Mouse (Mus musculus): ENCODE results near the gene Ttyh2.
A peak's percentile ranks its signal among the peaks of the same experiment; 100 is the strongest.

The Ttyh2 gene

DNA sequence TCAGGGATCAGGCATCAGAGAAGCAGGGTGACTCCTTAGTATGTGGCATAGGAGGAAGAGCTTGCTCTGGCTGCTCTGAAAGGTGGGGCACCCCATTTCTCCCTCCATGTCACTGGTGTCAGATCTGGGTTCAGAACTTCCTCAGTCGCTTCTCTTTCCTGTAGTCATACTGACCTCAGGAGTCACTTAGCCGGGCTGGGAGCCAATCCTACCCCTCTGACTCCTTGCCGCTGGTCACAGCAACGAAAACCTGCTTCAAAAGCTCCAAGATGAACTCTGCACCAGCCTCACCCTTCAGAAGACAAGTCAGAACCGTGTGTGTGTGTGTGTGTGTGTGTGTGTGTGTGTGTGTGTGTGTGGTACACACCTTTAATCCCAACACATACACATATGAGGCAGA, 31.1 kb downstream of the Ttyh2 start:
- DNase-seq (ENCODE audit: low read depth, low spot score), result no peak

DNA sequence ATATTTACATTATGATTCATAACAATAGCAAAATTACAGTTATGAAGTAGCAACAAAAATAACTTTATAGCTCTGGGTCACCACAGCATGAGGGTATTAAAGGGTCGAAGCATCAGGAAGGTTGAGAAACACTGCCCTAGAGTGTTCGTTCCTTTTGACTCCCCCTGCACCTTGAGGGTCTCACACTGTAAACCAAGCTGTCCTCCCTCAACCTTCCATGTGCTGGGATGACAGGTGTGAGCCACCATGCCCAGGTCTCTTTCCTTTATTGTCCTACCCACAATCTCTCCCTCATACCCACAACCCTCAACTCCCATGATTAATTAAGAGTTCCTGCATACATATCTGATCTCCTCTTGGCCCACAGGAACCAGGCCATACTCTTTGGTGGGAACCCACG, 36.2 kb downstream of the Ttyh2 start:
- DNase-seq (ENCODE audit: low read depth, low spot score), result no peak

DNA sequence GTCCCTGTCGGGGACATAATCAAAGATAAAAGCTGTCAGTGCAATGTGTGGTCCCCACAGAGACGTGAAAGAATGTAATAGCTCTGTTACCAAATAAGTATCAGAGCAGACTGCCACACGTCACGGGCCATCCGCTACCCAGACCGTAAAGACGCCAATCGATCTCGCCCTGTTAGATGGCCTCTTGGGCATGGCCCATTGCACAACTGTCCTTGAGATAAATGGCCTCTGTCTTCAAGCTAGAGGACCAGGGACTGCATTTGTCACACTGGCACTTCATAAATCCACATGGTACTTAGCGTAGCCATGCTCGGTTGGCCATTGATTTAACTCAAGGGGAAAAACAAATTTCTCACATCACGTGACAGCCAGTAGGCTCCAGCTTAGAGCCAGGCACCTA, 36.6 kb downstream of the Ttyh2 start:
- DNase-seq (ENCODE audit: low read depth, low spot score), result no peak

DNA sequence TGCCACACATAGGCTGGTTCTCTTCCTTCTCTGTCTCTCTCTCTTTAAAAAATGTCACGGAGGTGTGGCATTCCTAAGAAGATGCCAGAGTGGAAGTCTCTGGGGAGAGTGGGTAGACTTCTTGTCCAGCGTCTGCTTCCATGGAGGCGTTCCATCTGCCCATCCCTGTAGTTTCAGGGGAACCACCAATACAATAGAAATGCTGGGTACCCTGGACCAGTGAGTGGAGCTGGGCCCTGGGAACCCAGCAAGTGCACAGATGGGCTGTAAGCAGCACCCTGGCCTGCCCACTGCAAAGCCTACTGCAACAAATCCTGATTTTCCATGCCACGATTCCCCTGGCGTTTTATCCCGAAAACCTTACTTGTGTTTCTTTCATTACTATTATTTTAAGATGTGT, 39.3 kb downstream of the Ttyh2 start:
- DNase-seq (ENCODE audit: low read depth, low spot score), result no peak

DNA sequence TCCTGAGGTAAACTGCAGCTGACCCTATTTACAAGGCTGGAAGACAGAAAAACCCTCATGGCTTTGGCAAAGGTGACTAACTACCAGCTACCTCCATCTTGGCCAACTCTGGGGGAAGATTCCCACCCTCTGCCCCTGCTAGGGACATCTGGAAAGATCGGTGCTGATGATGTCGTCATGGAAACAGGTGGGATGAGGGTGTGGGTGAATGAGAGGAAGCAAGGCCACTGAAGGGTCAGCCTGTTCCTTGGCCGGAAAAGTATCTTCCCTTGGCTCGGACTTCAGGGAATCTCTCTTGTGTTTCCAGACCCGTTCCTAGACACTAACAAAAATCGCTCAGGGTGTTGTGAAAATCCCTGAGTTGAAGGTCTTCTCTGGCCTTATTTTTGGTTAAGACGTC, 40.3 kb downstream of the Ttyh2 start:
- no peak for DNase-seq (ENCODE audit: low read depth, low spot score)

DNA sequence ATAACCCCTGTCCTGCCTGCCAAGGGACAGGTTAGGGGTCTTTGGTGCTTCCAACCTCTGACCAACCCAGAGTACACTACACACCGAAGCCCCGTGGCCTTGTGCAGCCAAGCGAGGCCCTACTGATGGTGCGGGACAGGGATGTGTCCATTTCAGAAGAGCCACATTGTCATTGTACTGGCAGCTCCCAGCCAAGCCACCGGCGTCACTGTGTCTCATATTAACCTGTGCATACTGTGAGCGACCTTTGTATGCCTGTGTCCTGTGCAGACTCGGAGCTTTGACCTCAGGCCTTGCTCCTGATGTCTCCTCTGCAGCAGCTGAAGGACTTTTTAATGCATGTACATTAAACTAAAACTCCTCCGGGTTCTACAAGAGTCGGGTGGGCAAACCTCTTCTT, 45.3 kb downstream of the Ttyh2 start:
- no peak for DNase-seq (ENCODE audit: low read depth, low spot score)

DNA sequence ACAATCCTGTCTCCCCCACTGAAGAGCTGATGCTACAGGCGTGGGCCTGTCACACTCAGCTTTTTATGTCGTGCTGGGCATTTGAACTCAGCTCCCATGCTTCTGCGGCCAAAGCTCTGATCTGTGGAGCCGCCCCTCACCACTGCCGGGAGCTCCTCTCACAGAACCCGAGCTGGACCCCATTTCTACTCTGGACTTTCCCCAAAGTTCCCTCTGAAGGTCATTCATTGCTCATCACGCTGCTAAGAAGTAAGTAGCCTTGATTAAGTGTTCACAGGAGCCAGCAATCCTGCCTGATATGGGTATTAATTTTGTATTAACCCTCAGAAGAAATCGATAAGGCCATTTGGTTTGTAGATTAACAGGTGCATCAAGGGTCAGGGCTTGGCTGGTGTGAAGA, 47.2 kb downstream of the Ttyh2 start:
- DNase-seq (ENCODE audit: low read depth, low spot score), result no peak

DNA sequence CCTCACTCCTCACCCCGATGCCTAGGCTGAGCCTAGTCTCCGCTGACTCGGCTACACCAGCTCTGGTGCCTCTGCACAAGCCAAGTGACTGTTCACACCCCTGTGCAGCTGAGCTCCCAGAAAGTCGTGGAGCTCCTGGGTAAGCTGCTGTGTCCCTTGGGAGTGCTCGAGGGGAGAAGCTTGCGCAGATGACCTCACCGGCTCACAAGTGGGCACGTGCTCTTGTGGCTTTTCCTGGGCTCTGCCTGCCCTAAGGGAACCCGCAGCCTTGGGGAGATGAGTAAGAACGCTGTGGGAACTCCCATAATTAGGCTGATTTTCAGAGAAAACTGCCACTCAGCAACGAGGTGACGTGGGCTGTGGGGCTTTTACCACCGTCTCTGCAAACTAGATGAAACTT, 47.8 kb downstream of the Ttyh2 start:
- DNase-seq (ENCODE audit: low read depth, low spot score), result no peak

DNA sequence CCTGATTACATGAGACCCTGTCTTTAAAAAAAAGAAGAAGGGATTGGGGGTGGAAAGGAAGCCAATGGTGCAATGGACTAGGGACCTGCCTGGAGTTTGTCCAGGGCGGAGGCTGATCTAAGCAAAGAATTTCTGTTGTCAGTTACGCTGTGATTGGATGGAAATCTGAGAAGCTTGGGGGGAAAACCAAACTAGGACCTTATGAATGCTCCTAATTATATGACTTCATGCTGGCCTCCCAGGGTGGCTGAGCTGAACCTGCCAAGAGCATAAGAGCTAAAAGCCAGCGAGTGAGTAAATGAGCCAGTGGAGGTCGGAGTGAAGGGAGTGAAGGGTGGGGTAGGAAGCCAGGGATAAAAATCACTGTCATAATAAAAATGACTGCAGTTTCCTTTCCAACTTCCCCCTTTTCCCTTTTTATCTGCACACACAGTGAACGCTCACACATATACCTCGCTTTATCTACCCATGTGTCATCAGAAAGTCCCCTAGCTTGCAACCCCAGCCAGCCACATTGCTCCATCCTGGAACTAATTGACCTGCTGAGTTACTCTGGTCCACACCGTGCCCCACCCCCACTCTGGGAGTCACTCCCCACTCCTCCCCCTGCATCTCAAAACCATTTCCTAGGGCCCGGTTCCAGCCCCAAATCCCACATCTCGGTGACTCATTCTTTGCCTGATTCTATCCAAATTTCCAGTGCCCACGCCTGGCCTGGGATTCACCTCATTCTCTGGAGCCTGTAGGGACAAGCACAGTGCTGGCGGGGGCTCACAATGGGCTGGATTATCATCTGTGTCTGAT, 49.8 kb downstream of the Ttyh2 start:
- no peak for DNase-seq (ENCODE audit: low read depth, low spot score)

DNA sequence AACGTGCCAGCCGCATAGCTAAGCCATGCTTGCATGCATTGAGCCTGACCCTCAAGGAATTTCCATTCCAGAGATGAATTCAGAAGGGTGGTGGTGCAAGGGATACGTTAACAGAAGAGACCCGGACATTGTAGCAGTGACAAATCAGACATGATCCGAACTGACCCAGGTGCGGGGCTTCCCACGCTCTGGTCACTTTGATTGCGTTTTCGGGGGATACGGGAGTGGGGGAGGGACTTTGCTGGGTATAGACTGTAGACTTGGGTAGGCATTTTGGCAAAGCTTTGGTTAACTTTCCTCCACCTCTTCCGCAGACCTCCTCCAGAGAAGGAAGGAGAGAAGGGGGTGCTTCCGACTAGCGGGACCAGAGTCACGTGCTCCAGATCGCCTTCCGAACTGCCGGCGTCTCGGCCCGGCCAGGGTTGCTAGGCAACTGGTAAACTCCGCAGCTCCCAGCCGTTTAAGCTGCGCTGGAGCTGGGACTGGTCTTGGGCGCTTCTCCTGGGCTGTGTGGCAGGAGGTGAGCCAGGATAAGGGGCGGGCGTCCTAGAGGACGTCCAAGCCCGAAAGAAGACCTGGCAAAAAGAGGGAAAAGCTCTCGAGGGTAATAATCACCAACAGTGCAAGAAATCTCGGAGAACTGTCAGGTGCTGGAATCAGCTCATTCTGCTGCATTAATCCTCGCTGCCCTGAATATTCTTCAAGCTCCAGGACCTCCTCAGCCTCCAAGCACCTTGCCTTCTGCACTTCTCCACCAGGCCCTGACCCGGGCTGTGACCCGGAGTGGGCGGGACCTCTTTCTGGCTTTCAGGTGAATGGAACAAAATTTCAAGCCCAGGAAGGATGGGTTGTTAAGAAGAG, 52.0 kb downstream of the Ttyh2 start, which contains the start of gene Dnaic2:
Dnaic2 (plus strand) TSS at position 444 of the 861 bp plus-strand sequence.
- DNase-seq (ENCODE audit: low read depth, low spot score), result peak; percentile 79

DNA sequence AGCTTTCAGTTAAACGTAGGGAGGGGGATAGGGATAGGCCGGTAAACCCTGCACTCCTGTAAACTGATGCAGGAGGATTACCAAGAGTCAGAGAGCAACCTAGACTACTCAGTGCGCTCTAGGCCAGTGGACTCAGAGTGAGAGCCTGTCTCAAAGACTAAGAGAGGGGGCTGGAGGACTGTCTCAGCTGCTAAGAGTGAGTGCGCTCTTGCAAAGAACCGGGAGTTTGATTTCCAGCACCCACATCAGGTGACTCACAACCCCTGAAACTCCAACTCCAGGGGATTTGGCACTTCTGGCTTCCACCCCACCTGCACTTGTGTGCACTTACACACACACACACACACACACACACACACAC, 52.6 kb downstream of the Ttyh2 start:
- no peak for DNase-seq (ENCODE audit: low read depth, low spot score)

DNA sequence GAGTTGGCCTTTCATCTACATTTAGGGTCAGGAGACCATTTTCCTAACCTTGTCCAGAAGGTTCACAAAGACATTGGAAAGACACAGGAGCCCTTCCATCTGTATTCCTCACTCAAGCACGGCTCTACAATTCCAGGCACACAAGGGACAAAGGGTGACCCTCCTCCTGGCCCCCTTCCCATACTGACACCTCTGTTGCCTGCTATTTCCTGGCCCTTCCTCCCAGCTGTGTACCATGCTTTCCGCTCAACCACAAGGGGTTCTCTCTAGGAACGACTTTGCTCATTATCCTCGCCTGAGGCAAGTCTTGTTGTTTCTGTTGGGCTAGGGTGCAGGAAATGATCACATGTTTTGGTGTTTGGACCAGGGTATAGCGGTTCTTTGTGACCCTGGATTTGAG, 53.1 kb downstream of the Ttyh2 start:
- DNase-seq (ENCODE audit: low read depth, low spot score), result no peak

DNA sequence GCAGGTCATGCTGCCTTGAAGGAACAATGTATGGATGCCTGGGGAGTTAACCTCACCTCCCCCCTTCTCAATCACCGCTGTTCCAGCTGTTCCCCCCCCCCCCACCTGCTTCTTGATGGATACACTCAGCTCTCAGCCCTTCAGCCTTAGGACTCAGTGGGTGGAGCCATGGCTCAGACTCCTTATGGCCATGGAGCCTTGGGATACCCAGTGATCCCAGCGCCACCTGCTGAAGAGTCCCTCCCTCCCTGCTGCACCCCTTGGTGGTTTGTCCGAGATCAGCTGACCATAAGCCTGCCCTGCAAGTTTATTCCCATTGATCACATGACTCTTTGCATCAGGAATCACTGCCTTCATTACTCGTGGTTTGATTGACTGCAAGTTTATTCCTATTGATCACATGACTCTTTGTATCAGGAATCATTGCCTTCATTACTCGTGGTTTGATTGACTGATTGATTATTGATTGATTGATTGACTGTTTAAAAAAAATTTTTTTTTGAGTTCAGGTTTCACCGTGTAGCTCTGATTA, 54.7 kb downstream of the Ttyh2 start:
- no peak for DNase-seq (ENCODE audit: low read depth, low spot score)

DNA sequence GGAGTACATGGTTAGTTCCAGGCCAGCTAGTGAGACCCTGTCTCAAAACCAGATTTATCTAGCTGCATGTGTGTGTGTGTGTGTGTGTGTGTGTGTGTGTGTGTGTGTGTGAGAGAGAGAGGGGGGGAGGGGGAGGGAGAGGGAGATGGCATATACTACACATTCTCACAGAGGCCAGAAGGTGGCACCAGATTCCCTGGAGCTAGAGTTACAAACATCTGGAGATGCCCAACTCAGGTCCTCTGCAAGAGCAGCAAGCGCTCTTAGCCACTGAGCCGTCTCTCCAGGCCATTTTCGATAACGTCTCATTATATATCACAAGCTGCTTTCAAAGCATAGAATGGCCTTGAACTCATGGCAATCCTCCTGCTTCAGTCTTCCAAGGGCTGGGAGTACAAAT, 56.5 kb downstream of the Ttyh2 start:
- peak; percentile 38 for DNase-seq (ENCODE audit: low read depth, low spot score)

DNA sequence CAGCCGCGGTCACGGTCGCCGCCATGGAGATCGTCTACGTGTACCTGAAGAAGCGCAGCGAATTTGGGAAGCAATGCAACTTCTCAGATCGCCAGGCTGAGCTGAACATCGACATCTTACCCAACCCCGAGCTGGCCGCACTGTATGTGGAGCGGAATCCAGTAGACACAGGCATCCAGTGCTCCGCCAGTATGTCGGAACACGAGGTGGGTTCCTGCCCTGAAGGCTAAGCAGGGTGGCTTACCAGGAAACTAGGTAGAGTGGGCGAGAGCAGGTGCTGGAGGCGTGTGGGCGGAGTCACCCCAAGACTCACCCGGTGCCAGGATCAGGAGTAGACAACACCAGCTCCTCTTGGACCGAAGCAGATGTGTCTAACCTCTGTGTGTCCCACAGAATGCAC, 57.7 kb downstream of the Ttyh2 start:
- DNase-seq (ENCODE audit: low read depth, low spot score), result peak; percentile 38

DNA sequence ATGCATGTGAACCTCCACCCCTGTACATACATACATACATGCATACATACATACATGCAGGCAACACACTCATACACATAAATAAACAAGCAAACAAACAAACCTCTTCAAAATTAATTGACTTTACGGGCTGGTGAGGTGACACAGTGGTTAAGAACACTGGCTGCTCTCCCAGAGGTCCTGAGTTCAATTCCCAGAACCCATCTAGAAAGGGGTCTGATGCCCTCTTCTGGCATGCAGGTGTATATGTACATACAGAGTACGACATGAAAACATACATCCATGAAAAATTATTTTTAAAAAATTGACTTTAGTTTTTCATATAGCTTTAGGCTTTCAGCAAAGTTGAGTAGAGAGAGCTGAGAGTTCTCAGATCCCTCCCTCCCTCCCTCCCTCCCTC, 60.9 kb downstream of the Ttyh2 start:
- no peak for DNase-seq (ENCODE audit: low read depth, low spot score)

DNA sequence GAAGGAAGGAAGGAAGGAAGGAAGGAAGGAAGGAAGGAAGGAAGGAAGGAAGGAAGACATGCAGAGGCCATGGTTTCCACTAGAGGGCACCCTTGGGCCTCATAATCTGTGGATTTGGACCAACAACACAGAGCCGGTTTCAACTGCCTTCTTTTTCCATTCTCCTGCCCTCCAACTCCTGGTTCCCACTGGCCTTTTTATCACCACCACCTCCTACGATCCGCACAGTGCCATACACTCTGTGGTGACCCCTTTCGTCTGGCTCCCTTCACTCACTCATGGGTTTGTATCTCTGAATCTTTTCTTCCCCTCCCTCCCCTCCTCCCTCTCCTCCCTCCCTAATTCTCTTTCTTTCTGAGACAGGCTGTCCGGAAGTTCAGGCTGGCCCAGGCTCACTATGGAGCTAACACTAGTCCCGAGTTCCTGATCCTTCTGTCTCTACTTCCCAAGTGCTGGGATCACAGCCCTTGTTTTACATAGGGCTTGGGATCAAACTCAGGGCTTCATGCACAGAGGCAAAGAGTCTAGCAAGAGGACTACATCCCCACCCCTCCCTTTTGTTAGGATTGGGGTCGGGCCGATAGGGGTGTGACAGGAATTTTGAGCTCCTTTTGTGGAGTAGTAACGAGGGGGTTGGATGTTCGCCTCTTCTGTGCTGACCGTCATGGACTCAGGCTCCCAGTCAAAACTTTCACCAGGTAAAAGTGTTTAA, 61.8 kb downstream of the Ttyh2 start:
- peak; percentile 43 for DNase-seq (ENCODE audit: low read depth, low spot score)

DNA sequence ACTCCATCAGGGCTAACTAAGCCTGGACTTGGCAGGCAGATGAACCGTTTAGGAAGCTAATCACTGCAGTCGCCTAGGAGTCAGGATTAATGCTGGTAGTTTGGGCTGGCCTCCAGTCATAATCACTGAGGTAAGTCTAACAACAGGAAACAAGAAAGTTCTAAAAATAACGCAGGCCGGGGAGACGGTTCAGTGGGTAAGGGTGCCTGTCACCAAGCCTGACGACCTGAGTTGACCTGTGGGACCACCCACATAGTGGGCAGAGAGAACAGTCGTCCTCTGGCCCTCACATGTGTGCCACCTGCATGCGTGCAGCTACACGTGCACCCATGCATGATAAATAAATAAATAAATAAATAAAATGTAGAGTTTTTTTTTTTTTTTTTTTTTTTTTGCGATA, 65.4 kb downstream of the Ttyh2 start:
- DNase-seq (ENCODE audit: low read depth, low spot score), result no peak

DNA sequence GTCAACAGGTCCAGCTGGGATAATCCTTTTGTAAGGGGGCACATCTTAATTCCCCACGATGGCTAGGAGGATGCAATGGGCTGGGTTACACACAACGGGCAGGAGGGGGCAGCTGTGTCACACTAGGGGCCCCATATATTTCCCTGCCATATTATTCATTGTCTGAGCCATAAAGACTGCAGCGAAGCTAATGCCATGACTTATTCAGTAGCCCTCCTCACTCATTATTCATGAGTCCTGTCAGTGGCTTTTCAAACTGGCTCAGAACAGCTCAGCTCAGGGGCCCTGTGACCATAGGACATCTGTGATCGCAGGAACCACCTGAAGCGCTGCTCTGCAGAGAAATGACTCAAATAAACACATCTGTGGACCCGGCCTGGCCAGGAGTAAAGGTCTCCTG, 66.2 kb downstream of the Ttyh2 start:
- no peak for DNase-seq (ENCODE audit: low read depth, low spot score)

DNA sequence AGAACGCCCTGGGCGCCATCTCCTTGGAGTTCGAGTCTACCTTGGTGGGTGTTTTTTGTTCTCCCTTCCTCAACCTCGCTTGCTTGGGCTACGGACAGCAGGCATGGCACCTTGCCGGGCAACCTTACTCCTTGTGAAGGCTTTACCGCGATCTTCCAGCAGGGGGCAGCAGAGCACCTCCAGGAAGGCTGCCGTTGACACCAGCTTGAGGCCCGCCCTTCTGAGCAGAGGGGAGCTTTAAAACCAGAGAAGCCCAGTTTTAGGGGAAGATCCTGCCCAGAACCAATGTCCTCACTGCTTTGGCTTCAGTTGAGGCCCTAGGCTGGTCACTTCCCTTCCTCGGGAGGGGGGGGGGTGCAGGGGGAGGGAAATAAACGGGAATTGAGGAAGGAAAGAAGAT, 69.9 kb downstream of the Ttyh2 start:
- DNase-seq (ENCODE audit: low read depth, low spot score), result peak; percentile 76

DNA sequence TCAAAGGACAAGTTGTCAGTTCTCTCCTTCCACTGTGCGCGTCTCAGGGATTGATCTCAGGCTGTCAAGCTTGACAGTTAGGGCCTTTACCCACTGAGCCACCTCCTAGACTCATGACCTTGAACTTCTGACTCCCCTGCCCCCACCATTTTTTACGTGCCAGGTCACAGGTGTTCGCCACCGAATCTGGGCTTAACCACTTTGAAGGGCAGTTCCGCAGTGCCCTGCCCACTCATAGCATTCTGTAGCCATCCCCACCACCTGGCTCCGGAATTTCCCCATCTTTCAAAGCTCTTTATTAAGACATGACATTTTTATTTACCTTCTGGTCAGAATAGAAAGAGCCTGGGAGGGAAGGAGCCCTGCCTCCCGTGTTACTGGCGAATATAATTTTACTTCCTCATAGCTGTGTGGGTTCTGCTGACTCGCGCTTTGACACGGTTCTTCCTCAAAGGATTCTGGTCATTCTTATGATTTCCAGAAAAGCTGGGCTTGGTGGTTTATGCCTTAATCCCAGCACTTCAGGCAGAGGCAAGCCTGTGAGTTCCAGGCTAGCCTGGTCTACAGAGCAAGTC, 72.4 kb downstream of the Ttyh2 start:
- no peak for DNase-seq (ENCODE audit: low read depth, low spot score)
